ENCODE assay signal across 8 mouse cellular contexts in the genomic region with DNA sequence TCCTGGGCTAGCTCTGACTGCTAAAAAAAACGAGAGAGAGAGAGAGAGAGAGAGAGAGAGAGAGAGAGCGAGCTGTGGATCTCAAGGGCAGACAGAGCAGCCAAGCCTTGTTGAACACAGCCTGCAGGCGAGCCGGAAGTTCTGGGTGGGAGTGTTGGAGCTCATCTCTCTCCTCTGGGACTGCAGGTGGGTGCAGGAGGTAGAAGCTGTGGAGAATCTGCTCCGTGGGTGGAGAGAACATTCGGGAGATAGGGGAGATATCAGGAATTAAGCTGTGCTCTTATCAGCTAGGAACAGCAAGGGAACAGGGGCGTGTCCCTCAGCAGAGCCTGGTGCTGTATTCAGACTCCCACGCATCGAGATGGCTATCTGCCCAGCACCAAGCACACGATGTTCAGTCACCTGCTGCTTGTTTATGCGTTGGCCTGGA.
A peak's percentile ranks its signal among the peaks of the same experiment; 100 is the strongest.
DNase-seq lines count a peak whose midpoint lies in the region; ATAC-seq and TF ChIP-seq lines count a peak whose summit lies in the region.

No protein-coding gene starts in this region.

- no peaks in the 10 kb centered on the region; the same call in 1 of the 2 replicates for H3K27me3 ChIP-seq in midbrain, embryonic 10.5 days (ENCODE audit: low read depth, poor library complexity, severe bottlenecking)
- no peaks in the 10 kb centered on the region; the same call in 1 of the 2 replicates for H3K27me3 ChIP-seq in midbrain, postnatal 0 days (ENCODE audit: insufficient read depth, low read length)
- peaks cover 6% of the 10 kb centered on the region; the same call in 1 of the 2 replicates for H3K27me3 ChIP-seq in midbrain, embryonic 13.5 days
- no peaks in the 10 kb centered on the region for H3K27me3 ChIP-seq in embryonic facial prominence, embryonic 10.5 days (replicated peaks; ENCODE audit: low read depth, poor library complexity, severe bottlenecking)

- ATAC-seq in midbrain, postnatal 0 days (ENCODE audit: low FRiP score), result no peak
- ATAC-seq in midbrain, embryonic 13.5 days, result no peak

- 83% methylated on average over 11 of the region's 11 CpGs for WGBS in midbrain, embryonic 10.5 days
- 57% methylated on average over 11 of the region's 11 CpGs for WGBS in midbrain, postnatal 0 days
- 69% methylated on average over 11 of the region's 11 CpGs for WGBS in midbrain, embryonic 13.5 days
- WGBS in embryonic facial prominence, embryonic 10.5 days, result 84% methylated on average over 11 of the region's 11 CpGs

- H3K4me3 ChIP-seq in midbrain, embryonic 10.5 days, result no peak overlapping the region
- H3K4me3 ChIP-seq in midbrain, postnatal 0 days (ENCODE audit: low read depth, low read length), result no peak overlapping the region
- no peak overlapping the region for H3K4me3 ChIP-seq in layer of hippocampus, adult 2 months
- H3K4me3 ChIP-seq in midbrain, embryonic 13.5 days (replicated peaks), result no peak overlapping the region
- H3K4me3 ChIP-seq in embryonic facial prominence, embryonic 10.5 days, result no peak overlapping the region

- peaks cover 31% of the 10 kb centered on the region for H3K4me1 ChIP-seq in midbrain, embryonic 10.5 days
- H3K4me1 ChIP-seq in midbrain, postnatal 0 days (ENCODE audit: insufficient read depth, low read length), result peaks cover 3% of the 10 kb centered on the region; the same call in 1 of the 2 replicates
- peaks cover 27% of the 10 kb centered on the region for H3K4me1 ChIP-seq in midbrain, embryonic 13.5 days (replicated peaks)
- peaks cover 55% of the 10 kb centered on the region for H3K4me1 ChIP-seq in embryonic facial prominence, embryonic 10.5 days

- H3K4me2 ChIP-seq in midbrain, postnatal 0 days (ENCODE audit: low read depth, low read length, poor library complexity, severe bottlenecking), result no peak overlapping the region
- H3K4me2 ChIP-seq in midbrain, embryonic 13.5 days (replicated peaks), result no peak overlapping the region

- no peak overlapping the region for H3K9ac ChIP-seq in midbrain, postnatal 0 days (replicated peaks; ENCODE audit: low read length, poor library complexity, severe bottlenecking)
- no peak overlapping the region for H3K9ac ChIP-seq in midbrain, embryonic 13.5 days (replicated peaks)

- H3K36me3 ChIP-seq in midbrain, embryonic 10.5 days, result no peaks in the 10 kb centered on the region
- H3K36me3 ChIP-seq in midbrain, postnatal 0 days (ENCODE audit: insufficient read depth, low read length), result no peaks in the 10 kb centered on the region
- no peaks in the 10 kb centered on the region for H3K36me3 ChIP-seq in midbrain, embryonic 13.5 days
- H3K36me3 ChIP-seq in embryonic facial prominence, embryonic 10.5 days (replicated peaks), result no peaks in the 10 kb centered on the region

- peak overlapping the region; percentile 52; the same call in 1 of the 2 replicates for H3K27ac ChIP-seq in midbrain, embryonic 10.5 days (replicated peaks)
- H3K27ac ChIP-seq in midbrain, postnatal 0 days (ENCODE audit: low read depth, low read length), result no peak overlapping the region
- peak overlapping the region; percentile 88 for H3K27ac ChIP-seq in layer of hippocampus, adult 2 months
- no peak overlapping the region for H3K27ac ChIP-seq in midbrain, embryonic 13.5 days
- no peak overlapping the region for H3K27ac ChIP-seq in embryonic facial prominence, embryonic 10.5 days (replicated peaks)

- H3K9me3 ChIP-seq in midbrain, embryonic 10.5 days (replicated peaks), result no peaks in the 10 kb centered on the region
- H3K9me3 ChIP-seq in midbrain, postnatal 0 days (ENCODE audit: low read length), result no peaks in the 10 kb centered on the region
- no peaks in the 10 kb centered on the region for H3K9me3 ChIP-seq in midbrain, embryonic 13.5 days
- H3K9me3 ChIP-seq in embryonic facial prominence, embryonic 10.5 days, result no peaks in the 10 kb centered on the region

- no peak for DNase-seq in midbrain, embryonic 10.5 days (ENCODE audit: low spot score)
- DNase-seq in midbrain, postnatal 0 days (ENCODE audit: low spot score), result no peak
- DNase-seq in heart, adult 11 months, result peak; percentile 98
- peak; percentile 78 to 90 for DNase-seq in layer of hippocampus, adult 2 months (ENCODE audit: low spot score in 2 of 2)
- DNase-seq in lung, postnatal 25 days (ENCODE audit: low spot score), result peak; percentile 72
- DNase-seq in thymus, postnatal 25 days, result no peak
- no peak for DNase-seq in embryonic facial prominence, embryonic 10.5 days (ENCODE audit: low spot score)

- TF ChIP-seq CTCF in midbrain, postnatal 0 days (IDR thresholded peaks at IDR 0.05), result no peak
- no peak for TF ChIP-seq CTCF in layer of hippocampus, adult 2 months (conservative IDR thresholded peaks at IDR 0.05)

Comparison
In these comparisons a context has a peak if more than half of its experiments do, and no peak if none do; other contexts are left out.
1. H3K27ac ChIP-seq: peak in midbrain, embryonic 10.5 days (single experiment) and layer of hippocampus, adult 2 months (single experiment); none in midbrain, postnatal 0 days (single experiment), midbrain, embryonic 13.5 days (single experiment) and embryonic facial prominence, embryonic 10.5 days (single experiment).
2. DNase-seq: peak in heart, adult 11 months (single experiment), layer of hippocampus, adult 2 months (2 of 2) and lung, postnatal 25 days (single experiment); none in midbrain, embryonic 10.5 days (single experiment), midbrain, postnatal 0 days (single experiment), thymus, postnatal 25 days (single experiment) and embryonic facial prominence, embryonic 10.5 days (single experiment).